Mouse (Mus musculus) A20 (cell line): ENCODE data around the gene Tspan33.
"Not testable (repeated sequence)": the region's sequence is repeated elsewhere in the genome, so short reads cannot be mapped to it uniquely, and the experiment has no call there.

ENCODE experiments used
- DNase-seq: peaks from one replicate; pipeline ENCODE4 v3.0.0-alpha.2; 2011; ENCODE audit warnings: low read depth, low spot score

Tspan33 gene

GRCm38 (mm10) chr6:29753336-29753735 is 59.3 kb downstream of the Tspan33 start:
- DNase-seq: no peak

DNA sequence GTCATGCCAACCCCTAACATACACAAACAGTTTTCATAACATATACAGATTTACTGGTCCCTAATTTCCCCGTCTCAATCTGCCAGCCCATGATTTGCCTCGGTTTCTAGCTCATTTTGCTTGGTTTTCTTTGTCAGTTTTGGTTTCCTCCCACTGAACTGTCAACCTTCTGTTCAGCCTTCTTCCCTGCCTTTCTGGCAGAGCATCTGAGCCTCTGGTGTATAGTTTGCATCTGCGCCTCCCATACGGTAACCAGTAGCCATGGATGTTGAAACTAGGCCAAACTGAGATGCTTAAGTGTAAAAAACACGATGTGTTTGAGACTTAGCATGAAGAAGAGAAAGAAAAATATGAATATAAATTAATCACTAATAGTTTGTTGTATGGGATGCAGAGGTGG is 62.0 kb downstream of the Tspan33 start:
- DNase-seq: no peak

- no peak for DNase-seq
Measured at GRCm38 (mm10) chr6:29756476-29756875, 62.5 kb downstream of the Tspan33 start.

DNA sequence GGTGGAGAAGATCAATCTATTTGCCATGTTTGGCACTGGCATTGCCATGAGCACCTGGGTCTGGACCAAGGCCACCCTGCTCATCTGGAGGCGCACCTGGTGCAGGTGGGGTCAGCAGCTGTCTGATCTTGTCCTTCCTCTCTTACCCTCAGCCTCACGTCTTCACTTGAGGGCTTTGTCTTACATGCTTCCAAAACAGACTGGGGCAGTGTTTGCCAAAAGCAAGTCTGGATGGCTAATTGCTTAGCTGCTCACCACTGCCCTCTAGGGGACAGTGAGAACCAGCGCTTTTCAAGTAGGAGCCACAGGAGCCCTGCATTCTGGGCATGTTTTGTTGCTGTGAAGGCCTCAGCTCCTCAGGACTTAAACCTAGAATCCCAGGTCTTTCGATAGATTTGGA is 64.4 kb downstream of the Tspan33 start:
- peak; percentile 74 for DNase-seq

DNA sequence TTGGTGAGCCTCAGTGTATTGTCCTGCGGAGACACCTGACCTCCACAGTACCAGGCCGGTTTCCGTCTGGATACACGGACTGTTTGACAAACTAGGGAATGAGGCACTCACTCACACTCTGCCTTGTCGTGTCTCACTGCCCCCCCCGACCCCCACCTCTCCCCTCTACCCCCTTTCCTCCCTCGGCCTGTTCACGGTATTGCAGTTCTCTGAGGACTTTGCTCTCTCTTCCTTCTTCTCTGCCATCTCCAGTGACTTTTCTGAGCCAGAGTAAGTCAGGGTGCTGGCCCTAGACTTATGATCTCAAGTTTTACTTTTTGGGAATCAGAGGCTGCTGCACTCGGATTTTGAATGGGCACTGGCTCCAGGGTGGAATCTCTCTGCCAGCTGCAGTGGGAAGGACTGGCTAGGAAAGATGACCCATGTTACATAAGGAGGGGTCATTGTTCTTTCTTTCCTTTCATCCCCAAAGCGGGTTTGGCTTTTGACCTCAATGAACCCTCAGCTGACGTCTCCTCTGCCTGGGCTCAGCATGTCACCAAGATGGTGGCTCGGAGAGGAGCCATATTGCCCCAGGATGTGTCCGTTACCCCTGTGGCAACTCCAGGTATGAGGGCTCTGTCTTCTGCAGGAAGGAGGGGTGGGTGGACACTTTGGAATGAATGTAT is 65.1 kb downstream of the Tspan33 start:
- DNase-seq: no peak

- not testable (repeated sequence) for DNase-seq
Measured at GRCm38 (mm10) chr6:29760397-29760796, 66.4 kb downstream of the Tspan33 start.

- no peak for DNase-seq
Measured at GRCm38 (mm10) chr6:29761282-29761681, 67.3 kb downstream of the Tspan33 start.

DNA sequence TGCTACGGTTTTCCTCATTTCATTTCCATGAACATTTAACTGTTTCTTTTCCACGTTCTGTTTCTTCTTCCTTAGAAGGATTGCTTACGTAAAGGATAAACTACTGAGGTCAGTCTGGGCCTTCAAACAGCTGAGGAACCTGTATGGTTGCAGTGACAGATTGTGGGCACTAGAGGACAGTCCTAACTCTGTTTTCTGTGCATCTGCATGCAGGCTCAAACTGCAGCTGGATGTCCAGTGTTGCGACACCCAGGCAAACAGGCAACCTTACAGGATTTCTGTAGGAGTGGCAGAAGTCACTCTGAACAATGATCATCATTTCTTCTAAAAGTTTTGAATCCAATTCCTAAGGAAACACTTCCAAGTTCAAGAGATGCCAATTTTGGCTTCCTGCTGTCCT is 68.5 kb downstream of the Tspan33 start:
- DNase-seq: peak; percentile 63

DNA sequence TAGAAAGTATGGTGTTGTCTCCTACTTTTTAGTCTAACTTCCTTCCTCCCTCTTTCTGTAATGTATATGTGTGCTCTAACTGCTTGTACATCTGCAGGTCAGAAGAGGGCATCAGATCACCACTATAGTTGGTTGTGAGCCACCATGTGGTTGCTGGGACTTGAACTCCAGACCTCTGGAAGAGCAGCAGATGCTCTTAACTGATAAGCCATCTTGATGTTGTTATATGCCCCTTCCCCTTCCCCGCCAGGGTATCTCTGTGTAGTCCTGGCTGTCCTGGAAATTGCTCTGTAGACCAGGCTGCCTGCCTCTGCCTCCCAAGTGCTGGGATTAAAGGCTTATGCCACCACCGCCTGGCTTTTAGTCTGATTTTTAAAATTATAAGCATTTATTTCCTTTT is 72.9 kb downstream of the Tspan33 start:
- peak; percentile 55 for DNase-seq
